Mouse (Mus musculus): Measurements from ENCODE around the gene Ripk1. TPM values are rescaled to one million over a fixed set of nuclear protein-coding genes. Genes with fewer than 3 reads are reported as not detected.

Gene Ripk1
- 6.1 and 8.3 TPM in 2 replicates for polyA plus RNA-seq (2012)

DNA sequence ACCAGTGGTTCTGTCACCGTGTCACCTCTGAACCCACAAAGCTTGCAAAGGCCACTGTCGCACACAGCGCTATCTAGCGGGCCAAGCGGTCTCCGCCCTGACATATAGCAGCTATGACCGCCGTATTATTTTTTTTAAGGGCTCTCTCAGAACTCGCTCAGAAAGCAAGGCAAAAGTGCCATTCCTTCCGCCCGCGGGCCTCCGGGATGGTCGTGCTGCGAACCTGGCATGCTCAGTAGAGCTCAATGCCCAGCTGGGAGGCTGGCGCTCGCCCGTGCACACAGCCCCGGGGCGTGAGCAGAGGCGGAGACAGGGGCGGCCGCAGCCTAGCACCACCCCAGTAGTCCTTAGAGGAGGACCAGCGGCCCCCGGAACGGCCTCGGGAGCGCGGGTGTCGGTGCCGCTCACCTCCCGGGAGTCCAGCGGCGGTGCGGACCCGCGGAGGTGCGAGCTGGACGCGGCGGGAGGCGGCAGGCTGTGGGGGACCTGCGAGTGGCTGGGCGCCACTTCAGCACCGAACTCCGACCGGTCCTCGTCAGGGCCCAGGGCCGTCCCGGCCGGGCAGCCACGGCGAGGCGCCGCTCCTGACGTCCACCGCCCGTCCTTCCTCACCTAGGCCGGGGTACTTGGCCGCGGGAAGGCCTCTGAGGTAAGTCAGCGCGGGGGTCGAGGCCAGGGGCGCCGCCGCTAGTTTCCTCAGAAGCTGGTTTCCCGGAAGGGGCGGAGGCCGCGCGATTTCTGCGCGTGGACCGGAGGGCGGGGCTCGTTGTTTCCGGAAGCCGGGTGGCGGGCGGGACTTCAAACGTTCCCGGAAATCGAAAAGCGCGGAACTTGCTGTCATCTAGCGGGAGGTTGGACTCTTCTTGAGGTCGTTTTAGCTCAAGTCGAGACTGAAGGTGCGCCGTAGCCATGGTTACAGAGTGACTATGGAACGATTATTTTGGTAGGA lies at the start of gene Ripk1, which contains the start of gene Serpinb6a:
TSS of gene Ripk1 (plus strand) at position 306 of the 949 bp plus-strand sequence.
TSS of gene Serpinb6a (minus strand) at position 737 of the 949 bp plus-strand sequence.
- no peak for TF ChIP-seq GATA1 (IDR thresholded peaks at IDR 0.05; ENCODE audit: low read length)

DNA sequence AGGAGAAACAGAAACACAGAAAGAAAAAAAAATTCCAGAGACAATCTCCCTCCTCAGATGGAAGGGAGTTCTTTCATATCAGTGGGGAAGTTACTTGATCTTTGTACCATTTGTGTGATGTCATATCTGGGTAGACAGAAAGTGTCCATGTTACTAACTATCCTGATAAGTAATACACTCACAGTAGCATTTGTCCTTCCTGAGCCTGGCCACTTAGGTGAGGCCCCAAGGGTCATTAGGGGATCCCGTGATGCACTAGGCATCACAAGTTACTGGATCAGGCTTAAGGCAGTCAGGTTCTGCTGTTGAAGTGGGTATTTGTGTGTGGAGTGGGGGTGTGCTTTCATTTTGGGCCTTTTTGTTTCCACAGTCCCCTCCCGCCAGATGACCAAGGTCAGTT lies 49.2 kb upstream of the Ripk1 start:
- TF ChIP-seq GATA1 (IDR thresholded peaks at IDR 0.05; ENCODE audit: low read length): no peak

DNA sequence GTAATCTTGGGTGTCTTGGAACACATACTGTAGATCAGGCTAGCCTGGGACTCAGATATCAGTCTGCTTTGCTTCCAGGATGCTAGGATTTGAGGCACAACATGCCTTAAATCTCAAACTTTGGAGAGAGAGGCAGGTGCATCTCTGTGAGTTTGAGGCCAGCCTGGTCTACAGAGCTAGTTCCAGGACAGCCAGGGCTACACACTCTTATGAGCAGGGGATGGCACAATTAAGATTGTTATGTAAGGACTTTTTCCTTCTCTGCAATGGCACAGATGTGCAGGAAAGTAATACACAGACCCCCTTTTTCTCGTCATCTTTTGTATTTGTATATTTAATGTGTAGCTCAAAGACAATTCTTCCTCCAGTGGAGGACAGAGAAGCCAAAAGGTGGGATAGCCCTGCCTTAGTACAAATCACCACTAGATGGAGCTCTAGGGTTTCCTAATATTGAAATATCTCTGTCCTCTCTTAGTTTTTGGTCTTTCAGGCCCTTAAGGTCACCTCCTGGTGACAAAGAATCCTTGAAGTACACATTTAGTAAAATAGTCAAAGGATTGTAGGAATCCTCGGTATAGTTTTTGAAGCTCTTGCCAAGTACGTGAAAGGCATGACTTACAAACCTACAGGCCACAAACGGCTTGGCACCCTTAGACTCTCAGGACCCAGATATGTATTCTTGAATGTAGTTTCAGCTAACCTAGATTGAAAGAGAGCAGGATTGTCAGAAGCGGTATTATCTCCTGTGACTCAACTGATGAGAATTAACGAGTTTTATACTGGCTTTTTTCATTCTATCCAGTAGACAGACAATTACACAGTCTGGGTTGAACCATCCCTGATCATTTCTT lies 45.4 kb upstream of the Ripk1 start:
- no peak for TF ChIP-seq GATA1 (IDR thresholded peaks at IDR 0.05; ENCODE audit: low read length)

DNA sequence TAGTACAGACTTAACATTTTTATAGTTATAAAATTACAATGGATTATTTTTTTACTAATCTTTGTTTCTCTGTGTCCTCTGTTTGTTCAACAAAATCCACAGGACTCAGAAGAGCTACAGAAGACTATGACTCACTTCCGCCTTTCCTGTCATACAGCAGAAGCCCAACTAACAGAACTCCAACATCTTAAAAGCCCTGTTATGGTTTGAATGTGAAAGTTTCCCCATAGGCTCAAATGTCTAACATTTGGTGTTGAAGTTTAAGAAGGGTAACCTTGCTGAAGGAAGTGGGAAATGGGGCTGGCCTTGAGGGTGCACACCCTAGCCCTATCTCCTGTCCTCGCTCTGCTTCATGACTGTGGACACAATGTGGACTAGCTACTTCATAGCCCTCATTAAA lies 42.4 kb upstream of the Ripk1 start:
- TF ChIP-seq GATA1 (IDR thresholded peaks at IDR 0.05; ENCODE audit: low read length): no peak

DNA sequence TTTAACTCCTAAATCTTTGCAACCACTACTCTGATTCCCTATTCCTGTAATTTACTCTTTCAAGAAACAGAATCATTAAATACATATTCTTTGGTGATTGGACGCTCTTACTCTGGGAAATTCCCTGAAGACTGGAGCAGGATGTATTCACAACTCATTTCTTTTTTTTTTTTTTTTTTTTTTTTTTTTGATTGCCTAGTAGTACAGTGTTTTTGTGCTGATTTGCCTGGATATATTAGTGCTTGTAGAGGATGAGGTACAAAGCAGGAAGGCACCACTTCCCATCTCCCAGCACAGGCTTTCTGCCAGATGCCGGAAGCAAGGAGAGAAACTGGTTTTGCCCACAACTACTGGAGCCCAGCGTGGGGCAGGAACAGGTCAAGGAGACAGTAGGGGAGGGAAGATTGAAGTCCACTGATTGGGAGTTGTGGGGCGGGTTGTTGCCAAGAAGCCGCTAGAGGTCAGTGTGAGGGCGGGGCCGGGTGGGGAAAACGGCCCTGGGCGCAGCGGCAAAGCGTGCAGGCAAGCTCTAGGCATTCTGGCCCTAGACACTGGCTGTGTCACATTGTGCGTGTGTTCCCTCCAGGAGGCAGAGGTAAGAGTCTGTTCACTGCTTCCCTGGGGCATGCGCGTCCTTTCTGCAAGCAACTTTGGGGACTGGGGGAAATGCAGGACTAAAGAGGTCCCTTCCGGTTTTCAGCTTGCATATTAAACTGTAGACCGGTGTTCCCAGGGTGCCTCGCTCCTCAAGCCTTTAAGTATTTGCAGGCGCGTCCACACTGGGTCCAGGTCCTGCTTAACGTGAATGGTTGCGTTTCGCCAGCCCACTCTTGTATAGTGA lies 37.7 kb upstream of the Ripk1 start, which contains the start of gene Nqo2:
TSS of gene Nqo2 (plus strand) at position 482 of the 841 bp plus-strand sequence.
- TF ChIP-seq GATA1 (IDR thresholded peaks at IDR 0.05; ENCODE audit: low read length): no peak

DNA sequence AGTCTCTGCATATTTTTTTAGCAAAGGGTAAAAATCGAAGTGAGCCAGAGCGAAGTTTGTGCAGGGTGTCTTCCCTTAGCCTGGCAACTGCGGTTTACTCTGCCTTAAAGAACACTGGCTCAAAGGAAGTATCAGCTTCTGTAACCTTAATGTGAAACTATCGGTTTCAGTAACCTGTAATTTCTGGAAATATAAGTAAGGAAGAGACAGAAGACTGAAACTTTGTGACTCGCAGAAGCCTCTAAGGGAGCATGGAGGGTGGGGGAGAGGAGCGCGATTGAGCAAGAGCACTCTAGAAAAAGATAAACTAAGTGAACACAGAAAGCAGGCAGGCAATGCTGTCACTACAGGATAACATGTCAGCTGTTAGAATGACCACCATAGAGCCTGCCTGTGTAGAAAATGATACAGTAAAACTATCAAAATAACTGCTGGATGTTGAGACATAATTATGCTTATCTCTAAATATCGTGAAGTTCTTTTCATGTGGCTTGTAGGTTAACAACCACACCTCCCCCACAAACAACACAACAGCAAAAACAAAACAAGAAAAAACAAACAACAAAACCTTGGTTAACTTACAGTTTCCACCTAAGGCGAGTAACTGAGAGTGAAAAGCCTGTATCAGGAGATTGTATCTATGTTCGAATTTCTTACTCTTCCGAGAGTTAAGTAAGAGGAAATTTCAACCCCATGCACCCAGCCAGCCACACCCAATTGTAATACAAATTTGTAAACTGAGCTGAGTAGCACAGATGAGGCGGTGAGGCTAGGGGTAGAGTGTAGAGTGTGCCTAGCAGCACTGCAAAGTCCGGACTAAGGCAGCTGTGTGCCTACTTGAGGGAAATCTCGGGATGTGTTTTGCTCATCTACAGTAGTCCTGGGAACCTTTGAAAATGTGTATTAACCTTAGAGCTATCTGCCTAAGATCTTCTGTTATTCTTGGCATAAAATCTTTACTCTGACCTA lies 36.8 kb upstream of the Ripk1 start:
- TF ChIP-seq GATA1 (IDR thresholded peaks at IDR 0.05; ENCODE audit: low read length): no peak

DNA sequence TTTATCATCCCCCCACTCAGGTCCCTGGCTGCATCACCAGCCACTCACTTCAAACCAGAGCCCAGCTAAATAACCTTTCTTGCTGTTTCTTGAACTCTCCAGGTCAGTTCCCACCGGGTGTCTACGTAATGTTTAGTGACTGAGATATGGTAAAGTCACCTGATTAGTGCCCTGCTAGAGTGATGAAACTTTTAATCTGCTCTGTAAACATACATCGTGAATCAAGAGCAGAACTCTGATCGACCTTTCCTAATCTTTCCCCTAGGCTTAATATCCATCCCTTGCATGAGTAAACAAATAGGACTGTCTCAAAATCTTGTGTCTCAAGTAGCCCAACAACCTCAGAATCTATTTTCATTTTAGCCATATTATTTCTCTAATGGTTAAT lies 36.1 kb upstream of the Ripk1 start:
- TF ChIP-seq GATA1 (IDR thresholded peaks at IDR 0.05; ENCODE audit: low read length): no peak

DNA sequence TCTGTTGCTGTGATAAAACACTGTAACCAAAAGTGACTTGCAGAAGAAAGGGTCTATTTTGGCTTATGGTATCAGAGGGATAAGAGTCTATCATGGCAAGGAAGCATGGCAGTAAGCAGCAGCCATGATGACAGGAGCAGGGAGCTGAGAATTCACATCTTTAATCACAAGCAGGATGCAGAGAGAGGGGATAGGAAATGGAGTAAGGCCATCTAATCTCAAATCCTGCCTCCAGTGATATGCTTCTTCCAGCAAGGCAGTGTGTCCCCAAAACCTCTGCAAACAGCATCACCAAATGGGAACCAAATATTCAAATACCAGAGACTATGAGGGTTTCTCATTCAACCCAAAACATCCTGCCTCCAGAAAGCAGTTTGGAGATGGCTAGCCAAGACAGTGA lies 35.6 kb upstream of the Ripk1 start:
- TF ChIP-seq GATA1 (IDR thresholded peaks at IDR 0.05; ENCODE audit: low read length): no peak

DNA sequence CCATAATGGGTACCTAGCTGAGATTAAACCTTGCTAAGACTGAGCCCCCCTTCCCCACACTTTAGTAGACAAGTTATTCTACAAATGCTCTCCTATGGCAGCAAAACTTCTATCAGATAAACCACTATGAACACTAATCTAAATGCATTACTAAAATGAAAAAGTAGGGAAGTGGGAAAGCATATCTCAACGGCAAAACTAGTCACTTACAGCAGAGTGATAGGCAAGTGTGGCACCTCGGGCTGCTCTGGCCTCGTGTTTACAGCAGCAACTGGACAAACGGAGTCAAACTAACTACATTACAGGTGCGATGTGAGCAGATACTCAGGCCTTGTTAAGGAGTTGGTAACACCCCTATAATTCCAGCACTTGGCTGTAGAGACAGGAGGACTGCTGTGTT lies 12.5 kb upstream of the Ripk1 start:
- no peak for TF ChIP-seq GATA1 (IDR thresholded peaks at IDR 0.05; ENCODE audit: low read length)

DNA sequence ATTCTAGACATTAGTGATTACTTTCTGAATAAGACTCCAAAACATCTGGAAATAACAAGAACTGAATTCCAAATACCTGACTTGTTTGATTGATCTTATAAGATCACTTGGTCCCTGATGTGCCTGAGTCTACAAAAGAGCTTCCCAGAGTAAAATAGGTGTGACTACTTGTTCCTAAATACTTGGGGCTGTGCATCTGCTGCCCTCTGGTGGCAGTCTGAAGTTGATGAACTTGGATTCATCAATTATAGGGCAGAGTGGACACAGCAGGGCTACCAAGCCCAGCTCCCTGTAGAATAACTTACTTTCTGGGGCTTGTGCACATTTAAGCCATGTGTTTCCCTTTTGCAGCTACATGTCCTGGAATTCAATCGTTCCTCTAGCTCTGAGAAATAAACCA lies 7.0 kb upstream of the Ripk1 start:
- no peak for TF ChIP-seq GATA1 (IDR thresholded peaks at IDR 0.05; ENCODE audit: low read length)

DNA sequence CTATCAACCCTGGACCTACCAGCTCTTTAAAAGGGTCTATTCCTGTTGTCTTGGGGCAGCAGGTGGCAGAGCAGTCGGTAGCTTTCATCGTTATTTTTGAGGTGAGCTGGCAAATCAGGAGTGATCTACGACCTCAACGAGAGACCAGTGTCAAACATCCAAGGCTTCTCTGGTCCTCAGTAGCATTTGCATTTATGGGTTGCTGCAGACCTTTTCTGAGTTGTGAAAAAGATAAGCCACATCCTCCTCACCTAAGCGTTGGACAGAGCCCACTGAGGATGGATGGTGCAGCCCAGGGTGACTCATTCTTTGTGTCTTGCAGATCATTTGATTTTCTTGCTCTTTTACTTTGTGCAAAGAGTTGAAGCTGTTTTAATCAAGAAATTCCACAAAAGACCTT lies 895 bp downstream of the Ripk1 start:
- TF ChIP-seq GATA1 (IDR thresholded peaks at IDR 0.05; ENCODE audit: low read length): no peak

DNA sequence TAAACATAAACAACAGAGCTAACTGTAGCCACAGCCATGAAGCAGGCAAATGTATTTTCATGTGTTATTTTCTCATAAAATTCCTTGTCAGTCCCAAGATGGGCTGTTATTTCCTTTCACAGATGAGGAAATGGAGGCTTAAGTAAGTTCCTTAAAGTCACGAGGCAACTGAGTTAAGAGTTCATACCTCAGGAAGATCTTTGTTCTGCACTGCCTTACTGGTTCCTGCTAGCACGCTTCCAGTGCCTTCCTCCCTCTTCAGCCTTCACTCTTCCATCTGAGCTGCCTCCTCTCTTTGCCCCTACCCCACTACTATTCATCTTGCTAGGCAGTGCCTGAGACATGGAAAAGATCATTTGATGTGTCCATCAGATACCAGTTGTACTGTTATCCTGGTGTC lies 5.1 kb downstream of the Ripk1 start:
- no peak for TF ChIP-seq GATA1 (IDR thresholded peaks at IDR 0.05; ENCODE audit: low read length)

DNA sequence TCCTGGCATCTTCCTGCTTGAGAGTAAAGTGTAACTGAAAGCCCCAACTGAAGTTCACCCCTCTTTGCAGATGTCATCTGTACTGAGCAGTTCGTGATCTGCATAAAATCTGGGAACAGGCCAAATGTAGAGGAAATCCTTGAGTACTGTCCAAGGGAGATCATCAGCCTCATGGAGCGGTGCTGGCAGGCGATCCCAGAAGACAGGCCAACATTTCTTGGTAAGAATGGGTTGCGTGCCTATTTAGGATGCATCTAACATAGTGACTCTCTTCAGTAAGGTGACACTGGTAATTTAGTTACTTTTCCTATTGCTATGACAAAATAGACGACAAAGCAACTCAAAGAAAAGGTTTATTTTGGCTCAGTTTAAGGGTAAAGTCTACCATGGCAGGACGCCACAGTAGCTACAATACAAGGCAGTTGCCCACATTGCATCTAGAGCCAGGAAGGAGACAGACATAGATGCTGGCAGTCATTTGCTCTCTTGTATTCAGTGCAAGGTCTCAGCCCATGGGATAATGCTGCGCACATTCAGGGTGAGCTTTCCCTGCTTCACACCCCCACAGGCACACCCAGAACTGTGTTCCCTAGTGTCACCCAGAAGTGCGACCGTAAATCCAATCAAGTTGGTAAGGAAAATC lies 14.9 kb downstream of the Ripk1 start:
- no peak for TF ChIP-seq GATA1 (IDR thresholded peaks at IDR 0.05; ENCODE audit: low read length)

DNA sequence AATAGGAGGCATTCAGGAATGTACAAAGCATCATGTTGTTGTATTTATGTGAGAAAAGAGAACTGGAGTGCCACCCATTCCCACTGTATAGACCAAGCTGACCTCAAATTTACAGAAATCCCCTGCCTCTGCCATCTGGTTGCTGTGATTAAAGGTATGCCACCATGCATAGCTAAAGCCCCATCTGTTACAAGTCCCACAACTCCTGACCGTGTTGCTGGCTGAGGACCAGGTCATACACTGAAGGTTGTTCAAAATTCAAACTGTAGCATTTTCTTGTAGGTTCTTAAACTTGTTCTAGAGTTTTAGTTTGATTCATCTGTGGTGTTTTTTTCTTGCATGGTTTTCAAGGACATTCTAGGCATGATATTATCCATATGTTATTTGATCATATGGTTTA lies 16.4 kb downstream of the Ripk1 start:
- no peak for TF ChIP-seq GATA1 (IDR thresholded peaks at IDR 0.05; ENCODE audit: low read length)
